Mouse (Mus musculus) limb, embryonic 10.5 days (tissue): ENCODE measurements around the gene Extl1. TPM values are rescaled to one million over a fixed set of nuclear protein-coding genes. Genes with fewer than 3 reads are reported as not detected.
A peak's percentile ranks its signal among the peaks of the same experiment; 100 is the strongest.
"Not testable (repeated sequence)": the region's sequence is repeated elsewhere in the genome, so short reads cannot be mapped to it uniquely, and the experiment has no call there.

Experiments
- DNase-seq: peaks from one replicate; pipeline ENCODE4 v3.0.0-alpha.2; 2017; ENCODE audit warnings: low spot score
- H3K27ac ChIP-seq: fragments of 300-500 bp; sonication (generic); 2 replicates; pipeline ENCODE4 v1.5.1; 2016; ENCODE audit warnings: mild to moderate bottlenecking
- H3K27me3 ChIP-seq: fragments of 300-500 bp; sonication (generic); 2 replicates; pipeline ENCODE4 v1.6.1; 2016; ENCODE audit warnings: low read depth, mild to moderate bottlenecking; ENCODE audit not compliant: poor library complexity, severe bottlenecking
- H3K36me3 ChIP-seq: fragments of 300-500 bp; sonication (generic); 2 replicates; pipeline ENCODE4 v1.6.1; 2016; ENCODE audit warnings: mild to moderate bottlenecking, moderate library complexity
- H3K4me1 ChIP-seq: fragments of 300-500 bp; sonication (generic); 2 replicates; pipeline ENCODE4 v1.6.1; 2016
- H3K4me3 ChIP-seq: fragments of 300-500 bp; sonication (generic); 2 replicates; pipeline ENCODE4 v1.5.1; 2016; ENCODE audit warnings: mild to moderate bottlenecking, moderate library complexity
- H3K9me3 ChIP-seq: fragments of 300-500 bp; sonication (generic); replicated peaks from 2 replicates; pipeline ENCODE4 v1.6.1; 2016; ENCODE audit warnings: mild to moderate bottlenecking
- WGBS: fragments of 180-500 bp; shearing (Covaris S2); methylation state at CpG from one replicate; pipeline ENCODE4 v1.1.7; 2016; 5-methylcytosine and 5-hydroxymethylcytosine counted together
- polyA plus RNA-seq: library from polyadenylated mRNA; unstranded; fragments of >200 nt; fragmentation: Nextera tagmentation; extraction: Ambion mirVana; gene quantifications from 2 replicates; pipeline ENCODE4 v1.2.1, GENCODE M21; 2016

Gene Extl1
- polyA plus RNA-seq, 1 experiment from 2014 or later = 0.75 TPM

GRCm38 (mm10) chr4:134343071-134344031 lies 40.3 kb downstream of the Extl1 start, which contains the start of gene Slc30a2:
TSS of gene Slc30a2 (plus strand) at chr4:134343181.
- Histone ChIP-seq H3K4me1 (peaks cover 12% of the 10 kb centered on the region), H3K36me3 (no peaks in the 10 kb centered on the region), H3K9me3 (no peaks in the 10 kb centered on the region), H3K27ac (0 out of 2 replicates have a peak within 1 kb of the TSS, but pooled peaks have one; percentile 10), H3K27me3 (peaks cover 82% of the 10 kb centered on the region), H3K4me3 (peak within 1 kb of the TSS; percentile 45)
- peak; percentile 57 for DNase-seq
- WGBS = 2% methylated on average over 61 of the region's 61 CpGs

- H3K9me3 ChIP-seq = no peaks in the 10 kb centered on the region
- H3K36me3 ChIP-seq = no peaks in the 10 kb centered on the region
- peaks cover 72% of the 10 kb centered on the region for H3K27me3 ChIP-seq
- H3K4me1 ChIP-seq = peaks cover 12% of the 10 kb centered on the region
- DNase-seq = no peak
- H3K27ac ChIP-seq = no peak overlapping the region
- 36% methylated on average over 11 of the region's 11 CpGs for WGBS
- no peak overlapping the region for H3K4me3 ChIP-seq
These were observed 41.4 kb downstream of the Extl1 start for GRCm38 (mm10) chr4:134342213-134342779.

GRCm38 (mm10) chr4:134341231-134341630 lies 42.4 kb downstream of the Extl1 start:
- peaks cover 61% of the 10 kb centered on the region for H3K27me3 ChIP-seq
- H3K9me3 ChIP-seq, H3K27ac ChIP-seq, H3K4me3 ChIP-seq, H3K36me3 ChIP-seq, DNase-seq: not testable (repeated sequence)
- 76% methylated on average over 6 of the region's 6 CpGs for WGBS
- H3K4me1 ChIP-seq = peaks cover 12% of the 10 kb centered on the region

GRCm38 (mm10) chr4:134330281-134330680 lies 53.4 kb downstream of the Extl1 start:
- no peak for DNase-seq
- Histone ChIP-seq H3K4me3 (no peak overlapping the region), H3K27me3 (no peaks in the 10 kb centered on the region), H3K27ac (no peak overlapping the region), H3K4me1 (peaks cover 9% of the 10 kb centered on the region), H3K36me3 (no peaks in the 10 kb centered on the region), H3K9me3 (no peaks in the 10 kb centered on the region)
- WGBS = 73% methylated on average over 5 of the region's 5 CpGs

GRCm38 (mm10) chr4:134328832-134329231 lies 54.8 kb downstream of the Extl1 start:
- peaks cover 9% of the 10 kb centered on the region for H3K4me1 ChIP-seq
- no peaks in the 10 kb centered on the region for H3K36me3 ChIP-seq
- H3K27me3 ChIP-seq = no peaks in the 10 kb centered on the region
- no peaks in the 10 kb centered on the region for H3K9me3 ChIP-seq
- 89% methylated on average over 8 of the region's 8 CpGs for WGBS
- H3K27ac ChIP-seq = no peak overlapping the region
- DNase-seq = no peak
- no peak overlapping the region for H3K4me3 ChIP-seq

GRCm38 (mm10) chr4:134328151-134328550 lies 55.5 kb downstream of the Extl1 start:
- Histone ChIP-seq H3K27ac (no peak overlapping the region), H3K4me1 (peaks cover 9% of the 10 kb centered on the region), H3K36me3 (no peaks in the 10 kb centered on the region), H3K27me3 (no peaks in the 10 kb centered on the region), H3K4me3 (no peak overlapping the region), H3K9me3 (no peaks in the 10 kb centered on the region)
- DNase-seq = no peak
- WGBS = 65% methylated on average over 8 of the region's 8 CpGs

- peaks cover 9% of the 10 kb centered on the region for H3K4me1 ChIP-seq
- no peaks in the 10 kb centered on the region for H3K27me3 ChIP-seq
- H3K27ac ChIP-seq = no peak overlapping the region
- no peak overlapping the region for H3K4me3 ChIP-seq
- H3K9me3 ChIP-seq = no peaks in the 10 kb centered on the region
- no peaks in the 10 kb centered on the region for H3K36me3 ChIP-seq
- DNase-seq = no peak
- 69% methylated on average over 5 of the region's 5 CpGs for WGBS
These were observed 56.7 kb downstream of the Extl1 start for GRCm38 (mm10) chr4:134326859-134327530.

- H3K4me1 ChIP-seq = peaks cover 9% of the 10 kb centered on the region
- no peak overlapping the region for H3K27ac ChIP-seq
- no peak for DNase-seq
- no peak overlapping the region for H3K4me3 ChIP-seq
- no peaks in the 10 kb centered on the region for H3K9me3 ChIP-seq
- H3K36me3 ChIP-seq = no peaks in the 10 kb centered on the region
- WGBS = 88% methylated on average over 5 of the region's 5 CpGs
- H3K27me3 ChIP-seq = no peaks in the 10 kb centered on the region; the same call in 1 of the 2 replicates
These were observed 59.0 kb downstream of the Extl1 start for GRCm38 (mm10) chr4:134324655-134325054.

GRCm38 (mm10) chr4:134321524-134321923 lies 62.1 kb downstream of the Extl1 start:
- Histone ChIP-seq H3K36me3 (no peaks in the 10 kb centered on the region), H3K27me3 (no peaks in the 10 kb centered on the region; the same call in 1 of the 2 replicates), H3K9me3 (no peaks in the 10 kb centered on the region), H3K27ac (no peak overlapping the region), H3K4me3 (no peak overlapping the region), H3K4me1 (peaks cover 2% of the 10 kb centered on the region)
- WGBS = 58% methylated on average over 3 of the region's 3 CpGs
- no peak for DNase-seq

GRCm38 (mm10) chr4:134319674-134320073 lies 64.0 kb downstream of the Extl1 start:
- Histone ChIP-seq H3K27ac (no peak overlapping the region), H3K27me3 (peaks cover 6% of the 10 kb centered on the region; the same call in 1 of the 2 replicates), H3K36me3 (no peaks in the 10 kb centered on the region), H3K4me3 (no peak overlapping the region), H3K4me1 (peaks cover 17% of the 10 kb centered on the region), H3K9me3 (no peaks in the 10 kb centered on the region)
- WGBS = 74% methylated on average over 5 of the region's 5 CpGs
- DNase-seq = no peak

- Histone ChIP-seq H3K27ac (no peak overlapping the region), H3K4me1 (peaks cover 23% of the 10 kb centered on the region), H3K9me3 (no peaks in the 10 kb centered on the region), H3K27me3 (peaks cover 6% of the 10 kb centered on the region; the same call in 1 of the 2 replicates), H3K36me3 (no peaks in the 10 kb centered on the region), H3K4me3 (no peak overlapping the region)
- 91% methylated on average over 5 of the region's 5 CpGs for WGBS
- no peak for DNase-seq
These were observed 64.6 kb downstream of the Extl1 start for GRCm38 (mm10) chr4:134319074-134319473.

GRCm38 (mm10) chr4:134316390-134316789 lies 67.3 kb downstream of the Extl1 start:
- DNase-seq = no peak
- H3K9me3 ChIP-seq = no peaks in the 10 kb centered on the region; the same call in 1 of the 2 replicates
- no peaks in the 10 kb centered on the region for H3K36me3 ChIP-seq

More at GRCm38 (mm10) chr4:134316390-134316789, 67.3 kb downstream of the Extl1 start:
- Histone ChIP-seq H3K4me3 (no peak overlapping the region), H3K27ac (no peak overlapping the region), H3K27me3 (peaks cover 6% of the 10 kb centered on the region; the same call in 1 of the 2 replicates), H3K4me1 (peaks cover 23% of the 10 kb centered on the region)
- WGBS = 55% methylated on average over 16 of the region's 16 CpGs
